8 mouse cellular contexts compared by ENCODE assay signal in the genomic region with DNA sequence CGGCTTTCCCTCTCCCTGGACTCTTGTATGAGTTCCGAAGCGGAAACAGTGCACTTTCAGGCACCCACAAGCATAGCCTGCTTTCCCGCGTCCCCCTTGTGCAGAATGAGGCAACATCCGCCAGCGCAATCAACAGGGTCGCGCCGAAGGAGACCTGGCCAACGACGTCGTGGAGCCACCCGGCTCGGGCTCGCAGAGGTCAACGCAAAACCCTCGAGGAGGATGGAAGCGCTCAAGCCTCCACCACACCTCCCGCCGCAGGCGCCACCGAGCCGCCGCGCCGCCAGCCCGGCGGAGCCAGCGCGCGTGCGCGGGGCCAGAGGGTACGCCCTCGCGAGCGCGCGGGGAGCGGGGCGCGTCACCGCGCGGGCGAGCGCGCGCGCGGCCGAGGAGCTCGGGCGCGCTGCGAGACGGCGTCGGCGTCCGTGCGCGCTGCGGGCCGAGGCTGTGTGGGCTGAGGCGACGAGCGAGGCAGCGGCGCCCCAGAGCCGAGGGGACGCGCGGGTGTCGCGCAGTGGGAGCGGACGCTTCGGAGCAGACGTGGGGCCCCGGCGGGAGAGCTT. TPM values are rescaled to one million over a fixed set of nuclear protein-coding genes. Genes with fewer than 3 reads are reported as not detected.
DNase-seq lines count a peak whose midpoint lies in the region; ATAC-seq and TF ChIP-seq lines count a peak whose summit lies in the region.

Slk (plus strand) TSS at position 454 of the 563 bp plus-strand sequence.

- peaks cover 28% of the 10 kb centered on the region for H3K4me1 ChIP-seq in E14TG2a.4 (replicated peaks; ENCODE audit: low read depth, low read length)
- peaks cover 8% of the 10 kb centered on the region; the same call in 1 of the 2 replicates for H3K4me1 ChIP-seq in forebrain, embryonic 11.5 days (replicated peaks; ENCODE audit: control insufficient read depth, insufficient read depth, low read length)
- H3K4me1 ChIP-seq in heart, embryonic 15.5 days (replicated peaks), result peaks cover 24% of the 10 kb centered on the region
- H3K4me1 ChIP-seq in liver, embryonic 14.5 days (replicated peaks; ENCODE audit: control insufficient read depth in 2 of 2, insufficient read depth in 2 of 2, low read length in 1 of 2), result peaks cover 13 to 16% of the 10 kb centered on the region in 2 experiments
- H3K4me1 ChIP-seq in stomach, embryonic 15.5 days, result peaks cover 7% of the 10 kb centered on the region; the same call in 1 of the 2 replicates

- no peaks in the 10 kb centered on the region for H3K9me3 ChIP-seq in E14TG2a.4 (ENCODE audit: low read length)
- no peaks in the 10 kb centered on the region for H3K9me3 ChIP-seq in forebrain, embryonic 11.5 days (ENCODE audit: control insufficient read depth, low read length)
- H3K9me3 ChIP-seq in heart, embryonic 15.5 days (replicated peaks), result no peaks in the 10 kb centered on the region
- H3K9me3 ChIP-seq in liver, embryonic 14.5 days (ENCODE audit: control insufficient read depth, low read length), result no peaks in the 10 kb centered on the region
- no peaks in the 10 kb centered on the region for H3K9me3 ChIP-seq in stomach, embryonic 15.5 days

- no peak for TF ChIP-seq EP300 in liver, embryonic 14.5 days (IDR thresholded peaks at IDR 0.05; ENCODE audit: low read depth)

- peak within 1 kb of the TSS; percentile 79 for H3K27ac ChIP-seq in forebrain, embryonic 11.5 days (ENCODE audit: low read depth, low read length)
- H3K27ac ChIP-seq in heart, embryonic 15.5 days, result peak within 1 kb of the TSS; percentile 95
- H3K27ac ChIP-seq in liver, embryonic 14.5 days, result peak within 1 kb of the TSS; percentile 85
- H3K27ac ChIP-seq in stomach, embryonic 15.5 days, result peak within 1 kb of the TSS; percentile 96

- peak within 1 kb of the TSS; percentile 91 for H3K9ac ChIP-seq in forebrain, embryonic 11.5 days (ENCODE audit: low read length)
- peak within 1 kb of the TSS; percentile 99 for H3K9ac ChIP-seq in heart, embryonic 15.5 days
- peak within 1 kb of the TSS; percentile 95 for H3K9ac ChIP-seq in liver, embryonic 14.5 days (replicated peaks)
- H3K9ac ChIP-seq in stomach, embryonic 15.5 days, result peak within 1 kb of the TSS; percentile 94

- no peaks in the 10 kb centered on the region for H3K36me3 ChIP-seq in E14TG2a.4 (ENCODE audit: insufficient read depth, low read length)
- no peaks in the 10 kb centered on the region for H3K36me3 ChIP-seq in forebrain, embryonic 11.5 days (ENCODE audit: control insufficient read depth, insufficient read depth, low read length)
- H3K36me3 ChIP-seq in heart, embryonic 15.5 days, result no peaks in the 10 kb centered on the region
- H3K36me3 ChIP-seq in liver, embryonic 14.5 days (replicated peaks; ENCODE audit: control insufficient read depth, insufficient read depth, low read depth), result no peaks in the 10 kb centered on the region
- H3K36me3 ChIP-seq in stomach, embryonic 15.5 days, result no peaks in the 10 kb centered on the region

- peak within 1 kb of the TSS; percentile 59 for H3K4me2 ChIP-seq in forebrain, embryonic 11.5 days (ENCODE audit: low read depth, low read length, severe bottlenecking)
- peak within 1 kb of the TSS; percentile 64 for H3K4me2 ChIP-seq in heart, embryonic 15.5 days
- peak within 1 kb of the TSS; percentile 96 for H3K4me2 ChIP-seq in liver, embryonic 14.5 days (ENCODE audit: low read depth)
- peak within 1 kb of the TSS; percentile 61 for H3K4me2 ChIP-seq in stomach, embryonic 15.5 days

- TF ChIP-seq CTCF in E14TG2a.4 (conservative IDR thresholded peaks at IDR 0.05; ENCODE audit: low read length), result no peak
- no peak for TF ChIP-seq CTCF in liver, embryonic 14.5 days (IDR thresholded peaks at IDR 0.05; ENCODE audit: low read depth)

- DNase-seq in c-Kit-positive CD71-positive TER-119-negative erythroid progenitor cells, embryonic 14.5 days (ENCODE audit: low read depth), result peak; percentile 54
- DNase-seq in forebrain, embryonic 11.5 days (ENCODE audit: low spot score), result peak; percentile 91
- peak; percentile 81 to 91 for DNase-seq in kidney, postnatal 25 days
- DNase-seq in liver, embryonic 14.5 days (ENCODE audit: low read depth in 3 of 3, low spot score in 3 of 3), result peak; percentile 70 to 78 (median 72)
- DNase-seq in neural tube, embryonic 10.5 days (ENCODE audit: extremely low spot score, low spot score), result peak; percentile 84

- peaks cover 8% of the 10 kb centered on the region for H3K27me3 ChIP-seq in E14TG2a.4 (ENCODE audit: insufficient read depth, low read length)
- H3K27me3 ChIP-seq in forebrain, embryonic 11.5 days (ENCODE audit: control insufficient read depth, insufficient read depth, low read length), result no peaks in the 10 kb centered on the region
- H3K27me3 ChIP-seq in heart, embryonic 15.5 days, result no peaks in the 10 kb centered on the region
- no peaks in the 10 kb centered on the region for H3K27me3 ChIP-seq in liver, embryonic 14.5 days (ENCODE audit: control insufficient read depth, insufficient read depth, low read length)
- H3K27me3 ChIP-seq in stomach, embryonic 15.5 days (replicated peaks), result no peaks in the 10 kb centered on the region

- ATAC-seq in forebrain, embryonic 11.5 days (replicated peaks; ENCODE audit: low FRiP score), result peak; percentile 91
- ATAC-seq in heart, embryonic 15.5 days (replicated peaks; ENCODE audit: insufficient number of reproducible peaks, insufficient read depth, low FRiP score, low read depth), result peak; percentile 88
- ATAC-seq in liver, embryonic 14.5 days (ENCODE audit: insufficient read depth), result peak; percentile 95
- ATAC-seq in stomach, embryonic 15.5 days (ENCODE audit: insufficient read depth, low FRiP score, low read depth), result peak; percentile 87

- WGBS in forebrain, embryonic 11.5 days, result under 1% methylated on average over 83 of the region's 83 CpGs
- WGBS in heart, embryonic 15.5 days, result under 1% methylated on average over 83 of the region's 83 CpGs
- under 1% methylated on average over 77 of the region's 83 CpGs for WGBS in liver, embryonic 14.5 days (ENCODE audit: insufficient replicate concordance)
- WGBS in stomach, embryonic 15.5 days, result under 1% methylated on average over 73 of the region's 83 CpGs

- peak within 1 kb of the TSS; percentile 87 for H3K4me3 ChIP-seq in E14TG2a.4 (replicated peaks; ENCODE audit: low read length)
- peak within 1 kb of the TSS; percentile 85 for H3K4me3 ChIP-seq in forebrain, embryonic 11.5 days (ENCODE audit: low read depth, low read length)
- peak within 1 kb of the TSS; percentile 87 for H3K4me3 ChIP-seq in heart, embryonic 15.5 days
- peak within 1 kb of the TSS; percentile 96 to 98 for H3K4me3 ChIP-seq in liver, embryonic 14.5 days (ENCODE audit: insufficient read depth in 1 of 2, low read depth in 2 of 2, low read length in 2 of 2)
- peak within 1 kb of the TSS; percentile 81 for H3K4me3 ChIP-seq in stomach, embryonic 15.5 days (replicated peaks)

RNA-seq across cellular contexts. Expression of gene Slk, which starts in this region (rescaled TPM):
- polyA plus RNA-seq in forebrain, embryonic 11.5 days (2014; fragmentation: Nextera tagmentation; extraction: Ambion mirVana), result 13.8 and 14.1 TPM in 2 replicates
- polyA plus RNA-seq in heart, embryonic 15.5 days (2015; fragmentation: Nextera tagmentation; extraction: Ambion mirVana), result 12.6 and 14.2 TPM in 2 replicates
- polyA plus RNA-seq in liver, embryonic 14.5 days (2012; rRNA removed), result 9.4 and 16.5 TPM in 2 replicates
- polyA plus RNA-seq in liver, embryonic 14.5 days (2014; fragmentation: Nextera tagmentation; extraction: Ambion mirVana), result 8.6 and 9.6 TPM in 2 replicates
- 20.1 TPM in 2 replicates for polyA plus RNA-seq in stomach, embryonic 15.5 days (2015; fragmentation: Nextera tagmentation; extraction: Ambion mirVana)

Comparison
In these comparisons a context has a peak if more than half of its experiments do, and no peak if none do; other contexts are left out.
1. Peak in every context shown above with its lines: DNase-seq, ATAC-seq, H3K4me3 ChIP-seq and H3K27ac ChIP-seq.